Mouse (Mus musculus) neural tube, embryonic 14.5 days (tissue): ENCODE results near the gene Akt1s1. TPM values are rescaled to one million over a fixed set of nuclear protein-coding genes. Genes with fewer than 3 reads are reported as not detected.

Experiments
- ATAC-seq: fragments of 200-750 bp; cut with Nextera tagmentation; 2 replicates; pipeline ENCODE4 v1.8.0; 2017; ENCODE audit warnings: low read depth, mild to moderate bottlenecking, moderate TSS enrichment, moderate library complexity
- H3K27ac ChIP-seq: fragments of 300-500 bp; sonication (generic); 2 replicates; pipeline ENCODE4 v1.5.1; 2014; ENCODE audit warnings: low read depth, mild to moderate bottlenecking, control low read depth, low read length, moderate library complexity, mixed read lengths
- H3K27me3 ChIP-seq: fragments of 300-500 bp; sonication (generic); 2 replicates; pipeline ENCODE4 v1.6.1; 2014; ENCODE audit warnings: low read length; ENCODE audit not compliant: control insufficient read depth, insufficient read depth
- H3K36me3 ChIP-seq: fragments of 300-500 bp; sonication (generic); 2 replicates; pipeline ENCODE4 v1.6.1; 2014; ENCODE audit warnings: low read length, mixed read lengths; ENCODE audit not compliant: control insufficient read depth, insufficient read depth
- H3K4me1 ChIP-seq: fragments of 300-500 bp; sonication (generic); 2 replicates; pipeline ENCODE4 v1.6.1; 2014; ENCODE audit warnings: low read length; ENCODE audit not compliant: control insufficient read depth, insufficient read depth
- H3K4me2 ChIP-seq: fragments of 300-500 bp; sonication (generic); 2 replicates; pipeline ENCODE4 v1.6.1; 2014; ENCODE audit warnings: mild to moderate bottlenecking, low read depth, low read length, control low read depth
- H3K4me3 ChIP-seq: fragments of 300-500 bp; sonication (generic); 2 replicates; pipeline ENCODE4 v1.5.1; 2014; ENCODE audit warnings: low read depth, low read length, control low read depth, mixed read lengths
- H3K9ac ChIP-seq: fragments of 300-500 bp; sonication (generic); replicated peaks from 2 replicates; pipeline ENCODE4 v1.6.1; 2014; ENCODE audit warnings: low read depth, mild to moderate bottlenecking, control low read depth, low read length, mixed read lengths
- H3K9me3 ChIP-seq: fragments of 300-500 bp; sonication (generic); 2 replicates; pipeline ENCODE4 v1.6.1; 2016; ENCODE audit warnings: low read length; ENCODE audit not compliant: control insufficient read depth
- WGBS: fragments of 180-500 bp; shearing (Covaris S2); extraction: QIAGEN DNeasy Blood & Tissue Kit; methylation state at CpG from one replicate; pipeline ENCODE4 v1.1.7; 2014; 5-methylcytosine and 5-hydroxymethylcytosine counted together
- polyA plus RNA-seq: library from polyadenylated mRNA; unstranded; fragments of >200 nt; fragmentation: Nextera tagmentation; extraction: Ambion mirVana; gene quantifications from 2 replicates; pipeline ENCODE4 v1.2.1, GENCODE M21; 2014

The Akt1s1 gene
- polyA plus RNA-seq, 1 experiment from 2014 or later = 36.4 TPM

GRCm38 (mm10) chr7:44854356-44855031 lies 5.7 kb downstream of the Akt1s1 start:
- WGBS = under 1% methylated on average over 45 of the region's 45 CpGs
- H3K4me1 ChIP-seq = peaks cover 37% of the 10 kb centered on the region
- peak overlapping the region; percentile 63 for H3K9ac ChIP-seq
- peak overlapping the region; percentile 63 for H3K4me2 ChIP-seq
- no peaks in the 10 kb centered on the region for H3K9me3 ChIP-seq
- 0 out of 2 replicates have a peak, but pooled peaks have one; percentile 14 for ATAC-seq
- peak overlapping the region; percentile 78 for H3K27ac ChIP-seq
- H3K4me3 ChIP-seq = peak overlapping the region; percentile 33
- 0 out of 2 replicates have a peak, but pooled peaks cover 2% of the 10 kb centered on the region for H3K36me3 ChIP-seq
- no peaks in the 10 kb centered on the region for H3K27me3 ChIP-seq

GRCm38 (mm10) chr7:44855036-44855435 lies 6.2 kb downstream of the Akt1s1 start:
- WGBS = 33% methylated on average over 10 of the region's 10 CpGs
- H3K27me3 ChIP-seq = no peaks in the 10 kb centered on the region
- ATAC-seq = no peak

GRCm38 (mm10) chr7:44856265-44856916 lies 7.6 kb downstream of the Akt1s1 start:
- Histone ChIP-seq H3K4me1 (peaks cover 27% of the 10 kb centered on the region), H3K4me2 (peak overlapping the region; percentile 71), H3K9me3 (no peaks in the 10 kb centered on the region), H3K36me3 (peaks cover 8% of the 10 kb centered on the region; the same call in 1 of the 2 replicates), H3K4me3 (peak overlapping the region; percentile 55; the same call in 1 of the 2 replicates), H3K27ac (peak overlapping the region; percentile 87), H3K9ac (0 out of 2 replicates have a peak overlapping the region, but pooled peaks have one; percentile 2), H3K27me3 (no peaks in the 10 kb centered on the region)
- ATAC-seq = no peak
- 75% methylated on average over 9 of the region's 9 CpGs for WGBS

More at GRCm38 (mm10) chr7:44855036-44855435, 6.2 kb downstream of the Akt1s1 start:
- Histone ChIP-seq H3K27ac (peak overlapping the region; percentile 78), H3K4me1 (peaks cover 37% of the 10 kb centered on the region), H3K9me3 (no peaks in the 10 kb centered on the region), H3K9ac (peak overlapping the region; percentile 63), H3K36me3 (0 out of 2 replicates have a peak, but pooled peaks cover 2% of the 10 kb centered on the region), H3K4me2 (peak overlapping the region; percentile 63), H3K4me3 (peak overlapping the region; percentile 33)

GRCm38 (mm10) chr7:44857042-44857552 lies 8.3 kb downstream of the Akt1s1 start, which contains the start of gene Pnkp:
Pnkp (plus strand) TSS chr7:44857139.
- ATAC-seq = peak; percentile 57
- H3K9ac ChIP-seq = peak within 1 kb of the TSS; percentile 63
- under 1% methylated on average over 32 of the region's 32 CpGs for WGBS
- H3K4me3 ChIP-seq = peak within 1 kb of the TSS; percentile 55
- H3K27ac ChIP-seq = peak within 1 kb of the TSS; percentile 87
- no peaks in the 10 kb centered on the region for H3K9me3 ChIP-seq
- peaks cover 25% of the 10 kb centered on the region for H3K4me1 ChIP-seq
- peaks cover 13% of the 10 kb centered on the region for H3K36me3 ChIP-seq
- peak within 1 kb of the TSS; percentile 71 for H3K4me2 ChIP-seq
- H3K27me3 ChIP-seq = no peaks in the 10 kb centered on the region

DNA sequence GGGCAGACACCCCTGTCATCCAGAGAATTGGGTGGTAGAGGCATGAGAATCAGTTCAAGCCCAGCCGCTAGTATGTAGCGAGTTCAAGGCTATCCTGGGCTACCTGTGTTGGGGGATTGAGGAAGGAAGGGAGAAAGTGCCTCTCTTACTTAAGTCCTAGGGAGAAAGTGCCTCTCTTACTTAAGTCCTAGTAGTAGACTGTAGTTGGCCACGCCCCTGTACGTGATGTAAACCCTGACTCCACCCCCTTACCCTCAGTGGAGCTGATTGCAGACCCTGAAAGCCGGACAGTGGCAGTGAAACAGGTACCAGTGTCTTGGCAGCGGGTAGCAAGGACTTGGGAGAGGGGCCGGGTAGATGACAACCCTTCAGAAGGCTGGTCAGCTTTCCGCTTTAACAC lies 9.1 kb downstream of the Akt1s1 start:
- Histone ChIP-seq H3K4me3 (peak overlapping the region; percentile 55), H3K4me1 (peaks cover 25% of the 10 kb centered on the region), H3K9ac (peak overlapping the region; percentile 63), H3K4me2 (peak overlapping the region; percentile 71), H3K27ac (peak overlapping the region; percentile 87; the same call in 1 of the 2 replicates), H3K36me3 (peaks cover 21% of the 10 kb centered on the region), H3K9me3 (no peaks in the 10 kb centered on the region), H3K27me3 (no peaks in the 10 kb centered on the region)
- no peak for ATAC-seq
- WGBS = 24% methylated on average over 8 of the region's 8 CpGs

- Histone ChIP-seq H3K4me2 (no peak overlapping the region), H3K36me3 (peaks cover 39% of the 10 kb centered on the region), H3K9me3 (no peaks in the 10 kb centered on the region), H3K4me3 (no peak overlapping the region), H3K27me3 (no peaks in the 10 kb centered on the region), H3K4me1 (peaks cover 19% of the 10 kb centered on the region), H3K9ac (no peak overlapping the region), H3K27ac (no peak overlapping the region)
- 92% methylated on average over 11 of the region's 11 CpGs for WGBS
- no peak for ATAC-seq
Measured at GRCm38 (mm10) chr7:44859896-44860295, 11.1 kb downstream of the Akt1s1 start.

DNA sequence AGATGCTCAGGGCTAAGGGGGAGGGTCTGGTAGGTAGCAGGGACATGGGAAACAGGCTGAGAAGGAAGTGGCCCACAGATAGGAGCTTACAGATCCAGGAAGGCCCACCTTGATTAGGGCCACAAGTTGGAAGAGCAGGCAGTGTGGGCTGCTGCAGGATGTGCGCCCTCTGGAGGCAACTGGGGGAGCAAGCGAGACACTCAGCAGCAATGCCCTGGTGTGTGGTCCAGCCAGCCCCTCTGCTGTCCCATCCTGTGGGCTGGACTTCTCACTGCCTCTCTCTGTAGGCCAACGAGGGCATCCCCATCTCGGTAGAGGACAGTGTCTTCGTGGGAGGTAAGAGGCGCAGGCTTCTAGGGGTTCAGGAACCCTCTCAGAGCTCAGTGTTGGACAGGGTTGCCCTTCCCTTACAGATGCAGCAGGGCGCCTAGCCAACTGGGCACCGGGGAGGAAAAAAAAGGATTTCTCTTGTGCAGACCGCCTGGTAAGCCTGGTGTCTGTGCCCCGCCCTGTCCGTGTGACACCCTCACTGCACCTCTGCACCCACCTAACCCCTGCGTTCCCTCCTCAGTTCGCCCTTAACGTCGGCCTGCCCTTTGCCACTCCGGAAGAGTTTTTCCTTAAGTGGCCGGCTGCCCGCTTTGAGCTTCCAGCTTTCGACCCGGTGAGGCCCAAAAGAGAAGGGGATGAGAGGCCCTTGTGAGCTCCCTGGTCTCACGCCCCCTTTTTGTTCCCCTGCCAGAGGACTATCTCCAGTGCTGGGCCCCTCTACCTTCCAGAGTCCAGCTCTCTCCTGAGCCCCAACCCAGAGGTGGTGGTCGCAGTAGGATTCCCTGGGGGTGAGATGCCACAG lies 12.0 kb downstream of the Akt1s1 start:
- Histone ChIP-seq H3K9ac (no peak overlapping the region), H3K9me3 (no peaks in the 10 kb centered on the region), H3K27ac (no peak overlapping the region; the same call in 1 of the 2 replicates), H3K4me3 (no peak overlapping the region), H3K36me3 (peaks cover 44% of the 10 kb centered on the region), H3K4me1 (peaks cover 19% of the 10 kb centered on the region), H3K4me2 (no peak overlapping the region), H3K27me3 (no peaks in the 10 kb centered on the region)
- ATAC-seq = peak; percentile 26; the same call in 1 of the 2 replicates
- 61% methylated on average over 22 of the region's 22 CpGs for WGBS

- Histone ChIP-seq H3K27me3 (no peaks in the 10 kb centered on the region), H3K27ac (no peak overlapping the region), H3K36me3 (peaks cover 44% of the 10 kb centered on the region), H3K9me3 (no peaks in the 10 kb centered on the region), H3K9ac (no peak overlapping the region), H3K4me3 (no peak overlapping the region), H3K4me1 (peaks cover 23% of the 10 kb centered on the region), H3K4me2 (no peak overlapping the region)
- no peak for ATAC-seq
- 73% methylated on average over 14 of the region's 14 CpGs for WGBS
Measured at GRCm38 (mm10) chr7:44861429-44861816, 12.6 kb downstream of the Akt1s1 start.
